Mouse (Mus musculus): ENCODE results near the gene H2al1n. TPM values are rescaled to one million over a fixed set of nuclear protein-coding genes. Genes with fewer than 3 reads are reported as not detected.
"Not testable (repeated sequence)": the region's sequence is repeated elsewhere in the genome, so short reads cannot be mapped to it uniquely, and the experiment has no call there.

H2al1n gene
- not detected for total RNA-seq (2021)
- long read RNA-seq, experiment 1: 0 reads
- long read RNA-seq, experiment 2: 0 reads

GRCm38 (mm10) chrX:14210848-14211247, at the start of gene H2al1n:
TSS of gene H2al1n (plus strand) at chrX:14211148.
- DNase-seq (ENCODE audit: low spot score in 2 of 2): not testable (repeated sequence)

- no peak for DNase-seq (ENCODE audit: low spot score in 2 of 2)
Observed at GRCm38 (mm10) chrX:14199284-14199683, 11.7 kb upstream of the H2al1n start.

DNA sequence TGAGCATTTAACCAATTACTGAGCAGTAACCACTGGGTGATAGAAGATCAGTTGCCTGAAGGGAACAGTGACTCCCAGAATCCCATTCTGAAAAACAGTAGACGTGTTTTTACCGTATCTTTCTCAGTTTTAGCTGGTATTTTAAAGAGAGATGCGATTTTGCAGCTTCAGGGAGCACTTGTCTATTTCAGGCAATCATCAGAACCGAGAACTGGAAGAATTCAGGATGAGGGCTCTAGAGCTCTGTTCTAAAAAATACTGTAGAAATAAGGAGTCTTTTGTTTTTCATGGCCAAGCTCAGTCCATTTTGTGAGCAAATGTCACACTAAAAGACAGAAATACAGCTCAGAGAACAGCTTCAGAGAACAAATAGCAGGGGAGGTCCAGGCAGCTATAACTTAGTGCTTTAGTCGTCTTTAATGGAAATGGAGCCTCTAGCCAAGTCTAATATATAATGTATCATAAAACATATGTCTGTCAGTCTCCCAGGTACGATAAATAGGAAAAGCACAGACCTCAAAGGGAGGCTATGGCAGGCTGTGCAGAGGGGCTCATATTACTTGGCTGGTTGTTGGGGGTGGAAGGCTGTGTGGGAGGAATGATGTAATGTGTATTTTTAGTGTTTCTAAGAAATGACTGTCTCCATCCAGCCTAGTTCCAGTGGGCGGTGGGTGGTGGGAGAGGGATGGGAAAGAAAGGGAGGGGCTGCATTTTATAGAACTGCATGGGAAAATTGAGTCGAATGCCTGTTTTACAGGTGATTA, 4.7 kb upstream of the H2al1n start:
- peak in 1 of 2 experiments; percentile 6 for DNase-seq (ENCODE audit: low spot score in 2 of 2)

GRCm38 (mm10) chrX:14229218-14229617, 18.3 kb downstream of the H2al1n start:
- peak in 1 of 2 experiments; percentile 9 for DNase-seq (ENCODE audit: low spot score in 2 of 2)

DNA sequence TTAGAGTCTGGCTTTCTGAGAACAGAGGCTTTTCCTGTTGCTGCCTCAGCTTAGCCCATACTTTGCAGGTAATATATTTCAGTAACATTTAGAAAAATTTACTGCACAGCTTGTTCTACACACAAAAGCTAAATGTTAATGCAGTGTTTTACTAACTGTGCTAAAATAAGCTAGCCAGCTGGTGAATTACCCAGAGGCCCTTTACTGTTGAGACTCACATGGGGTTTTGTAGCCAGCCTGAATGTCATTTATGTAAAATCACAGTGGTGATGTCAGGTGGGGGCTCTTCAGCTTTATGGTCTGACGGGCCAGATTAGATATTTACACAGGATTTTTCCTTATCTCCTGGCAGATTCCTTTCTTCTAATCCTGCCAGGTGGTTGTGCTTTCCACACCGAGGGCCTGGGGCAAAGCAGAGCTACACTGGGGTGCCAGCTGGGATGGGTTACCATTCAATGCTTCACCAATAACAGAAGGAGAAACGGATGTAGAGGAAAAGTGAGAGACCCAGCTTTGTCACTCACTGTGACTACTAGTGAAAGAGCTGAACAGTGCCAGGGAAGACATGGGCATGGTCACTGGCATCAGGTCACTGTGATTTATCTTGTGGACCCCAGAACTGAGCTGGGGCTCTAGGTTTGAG, 48.8 kb downstream of the H2al1n start:
- DNase-seq (ENCODE audit: low spot score in 2 of 2): no peak
